20 mouse cellular contexts compared by ENCODE assay signal in the genomic region with DNA sequence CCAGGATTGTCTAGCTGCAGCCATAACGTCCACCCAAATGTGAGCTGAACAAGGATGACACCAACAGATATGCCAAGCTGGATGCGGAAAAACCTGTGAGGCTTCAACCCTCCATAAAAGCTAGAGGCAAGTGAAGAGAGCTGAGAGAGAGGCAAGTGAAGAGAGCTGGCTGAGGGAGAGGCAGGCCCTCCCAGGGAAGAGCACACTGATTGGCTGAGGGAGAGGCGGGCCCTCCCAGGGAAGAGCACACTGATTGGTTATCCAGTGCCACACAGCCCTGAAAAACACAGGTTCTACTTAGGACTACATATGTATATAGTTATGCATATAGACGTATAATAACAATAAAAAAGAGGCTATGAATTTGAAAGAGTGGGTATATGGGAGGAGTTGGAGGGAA.
A peak's percentile ranks its signal among the peaks of the same experiment; 100 is the strongest.
DNase-seq lines count a peak whose midpoint lies in the region; ATAC-seq and TF ChIP-seq lines count a peak whose summit lies in the region.
"Had no signal": no experiment of that assay in that cellular context is flagged by ENCODE, and none has a peak within 500 bp of the region (broad histone marks: within the 10 kb centered on the region; RNA-seq: fewer than 3 reads in every experiment).

No protein-coding gene starts in this region.

- H3K27ac ChIP-seq in forebrain, postnatal 0 days (ENCODE audit: low read depth, low read length): no peak overlapping the region
- H3K27ac ChIP-seq in forebrain, embryonic 12.5 days: no peak overlapping the region
- H3K27ac ChIP-seq in liver, embryonic 12.5 days: no peak overlapping the region
- no peak overlapping the region for H3K27ac ChIP-seq in MEL (ENCODE audit: control insufficient read depth, low read depth, low read length)
- H3K27ac ChIP-seq in heart, embryonic 12.5 days (ENCODE audit: poor library complexity, severe bottlenecking): no peak overlapping the region
- H3K27ac ChIP-seq: limb, embryonic 10.5 days; liver, embryonic 15.5 days; neural tube, embryonic 12.5 days had no signal

- TF ChIP-seq CTCF in forebrain, postnatal 0 days (IDR thresholded peaks at IDR 0.05; ENCODE audit: low read depth): no peak
- TF ChIP-seq CTCF in MEL (IDR thresholded peaks at IDR 0.05 in 2 of 3, conservative IDR thresholded peaks at IDR 0.05 in 1 of 3; ENCODE audit: control insufficient read depth in 1 of 3, insufficient read depth in 1 of 3, low read depth in 2 of 3, low read length in 3 of 3, poor library complexity in 1 of 3, severe bottlenecking in 1 of 3): no peak

- H3K4me2 ChIP-seq in forebrain, postnatal 0 days (ENCODE audit: low read depth): no peak overlapping the region
- H3K4me2 ChIP-seq in forebrain, embryonic 12.5 days: no peak overlapping the region
- H3K4me2 ChIP-seq in liver, embryonic 12.5 days: no peak overlapping the region
- H3K4me2 ChIP-seq in heart, embryonic 12.5 days: no peak overlapping the region
- H3K4me2 ChIP-seq: liver, embryonic 15.5 days; neural tube, embryonic 12.5 days had no signal

- TF ChIP-seq EP300 in MEL (IDR thresholded peaks at IDR 0.05; ENCODE audit: low read depth in 1 of 2, low read length in 2 of 2): no peak

- H3K4me1 ChIP-seq in forebrain, postnatal 0 days (ENCODE audit: insufficient read depth): no peaks in the 10 kb centered on the region
- peaks cover 9% of the 10 kb centered on the region; the same call in 1 of the 2 replicates for H3K4me1 ChIP-seq in forebrain, embryonic 12.5 days
- H3K4me1 ChIP-seq in liver, embryonic 12.5 days: no peaks in the 10 kb centered on the region
- peaks cover 0 to 5% of the 10 kb centered on the region in 2 experiments; a peak in 2 of 4 replicates for H3K4me1 ChIP-seq in MEL (ENCODE audit: control insufficient read depth in 1 of 2, insufficient read depth in 2 of 2, low read length in 2 of 2)
- H3K4me1 ChIP-seq in heart, embryonic 12.5 days (replicated peaks): no peaks in the 10 kb centered on the region
- H3K4me1 ChIP-seq: limb, embryonic 10.5 days; liver, embryonic 15.5 days; neural tube, embryonic 12.5 days had no signal

- H3K4me3 ChIP-seq in forebrain, postnatal 0 days (ENCODE audit: low read depth, low read length): no peak overlapping the region
- no peak overlapping the region for H3K4me3 ChIP-seq in forebrain, embryonic 12.5 days (replicated peaks)
- no peak overlapping the region for H3K4me3 ChIP-seq in liver, embryonic 12.5 days
- no peak overlapping the region for H3K4me3 ChIP-seq in MEL (ENCODE audit: control insufficient read depth in 1 of 2, insufficient read depth in 1 of 2, low read depth in 2 of 2, low read length in 2 of 2)
- no peak overlapping the region for H3K4me3 ChIP-seq in heart, embryonic 12.5 days
- H3K4me3 ChIP-seq: limb, embryonic 10.5 days; liver, embryonic 15.5 days; neural tube, embryonic 12.5 days had no signal

- peak; percentile 53; the same call in 1 of the 2 replicates for ATAC-seq in forebrain, postnatal 0 days
- no peak for ATAC-seq in forebrain, embryonic 12.5 days (ENCODE audit: low FRiP score)
- ATAC-seq in liver, embryonic 12.5 days: peak; percentile 67
- ATAC-seq in common myeloid progenitor, adult 5-6 weeks (replicated peaks; ENCODE audit: low read depth, poor library complexity, severe bottlenecking): peak; percentile 57; the same call in 1 of the 2 replicates
- ATAC-seq in heart, embryonic 12.5 days (ENCODE audit: insufficient number of reproducible peaks, low FRiP score): no peak
- ATAC-seq: inflammation-experienced regulatory T-cells, adult 6 months; lung, postnatal 0 days had no signal

- no peaks in the 10 kb centered on the region for H3K9me3 ChIP-seq in forebrain, postnatal 0 days (ENCODE audit: low read length)
- no peaks in the 10 kb centered on the region for H3K9me3 ChIP-seq in forebrain, embryonic 12.5 days
- H3K9me3 ChIP-seq in liver, embryonic 12.5 days (replicated peaks): no peaks in the 10 kb centered on the region
- no peaks in the 10 kb centered on the region for H3K9me3 ChIP-seq in MEL (replicated peaks; ENCODE audit: insufficient read depth, low read length)
- H3K9me3 ChIP-seq in heart, embryonic 12.5 days (replicated peaks): no peaks in the 10 kb centered on the region
- H3K9me3 ChIP-seq: limb, embryonic 10.5 days; liver, embryonic 15.5 days; neural tube, embryonic 12.5 days had no signal

- no peaks in the 10 kb centered on the region for H3K27me3 ChIP-seq in forebrain, postnatal 0 days (ENCODE audit: insufficient read depth, low read length)
- no peaks in the 10 kb centered on the region for H3K27me3 ChIP-seq in forebrain, embryonic 12.5 days
- H3K27me3 ChIP-seq in liver, embryonic 12.5 days (replicated peaks): no peaks in the 10 kb centered on the region
- H3K27me3 ChIP-seq in MEL (ENCODE audit: control insufficient read depth in 1 of 2, insufficient read depth in 2 of 2, low read length in 2 of 2): no peaks in the 10 kb centered on the region
- no peaks in the 10 kb centered on the region for H3K27me3 ChIP-seq in heart, embryonic 12.5 days (replicated peaks)
- H3K27me3 ChIP-seq: liver, embryonic 15.5 days; neural tube, embryonic 12.5 days had no signal

- H3K79me2 ChIP-seq in MEL (ENCODE audit: control insufficient read depth, insufficient read depth, low read length, poor library complexity): no peaks in the 10 kb centered on the region

- H3K36me3 ChIP-seq in forebrain, postnatal 0 days (ENCODE audit: insufficient read depth): peaks cover 34% of the 10 kb centered on the region
- peaks cover 17% of the 10 kb centered on the region for H3K36me3 ChIP-seq in forebrain, embryonic 12.5 days (replicated peaks)
- H3K36me3 ChIP-seq in liver, embryonic 12.5 days: no peaks in the 10 kb centered on the region
- H3K36me3 ChIP-seq in MEL (ENCODE audit: control insufficient read depth in 1 of 2, insufficient read depth in 2 of 2, low read length in 2 of 2): peaks cover 0 to 7% of the 10 kb centered on the region in 2 experiments; a peak in 2 of 4 replicates
- peaks cover 7% of the 10 kb centered on the region; the same call in 1 of the 2 replicates for H3K36me3 ChIP-seq in heart, embryonic 12.5 days
- H3K36me3 ChIP-seq: limb, embryonic 10.5 days; liver, embryonic 15.5 days had no signal

- no peak for DNase-seq in forebrain, postnatal 0 days
- DNase-seq in liver: no peak
- DNase-seq in MEL (ENCODE audit: low read depth, low spot score): peak; percentile 34
- DNase-seq in heart, adult 9 months (ENCODE audit: low spot score in 2 of 2): no peak
- DNase-seq: adrenal gland, postnatal 10 days; B cell, adult 2 months; cerebellum, adult 11-12 months; cerebellum, postnatal 14 days; gastrocnemius, postnatal 10 days; heart, adult 18-20 months; right cerebral cortex, postnatal 4 days had no signal

- no peak for TF ChIP-seq RAD21 in MEL (IDR thresholded peaks at IDR 0.05; ENCODE audit: low read depth, low read length)

- no peak overlapping the region for H3K9ac ChIP-seq in forebrain, postnatal 0 days
- H3K9ac ChIP-seq in forebrain, embryonic 12.5 days: no peak overlapping the region
- no peak overlapping the region for H3K9ac ChIP-seq in liver, embryonic 12.5 days
- no peak overlapping the region for H3K9ac ChIP-seq in MEL (ENCODE audit: control insufficient read depth, low read depth, low read length, poor library complexity, severe bottlenecking)
- no peak overlapping the region for H3K9ac ChIP-seq in heart, embryonic 12.5 days
- H3K9ac ChIP-seq: liver, embryonic 15.5 days; neural tube, embryonic 12.5 days had no signal

- no peak for TF ChIP-seq POLR2A in MEL (IDR thresholded peaks at IDR 0.05; ENCODE audit: control insufficient read depth in 1 of 2, insufficient read depth in 1 of 2, low read depth in 1 of 2, low read length in 2 of 2, poor library complexity in 1 of 2)

- 85% methylated on average over 4 of the region's 4 CpGs for WGBS in forebrain, postnatal 0 days
- 88% methylated on average over 4 of the region's 4 CpGs for WGBS in forebrain, embryonic 12.5 days
- 81% methylated on average over 4 of the region's 4 CpGs for WGBS in liver, embryonic 12.5 days (ENCODE audit: insufficient replicate concordance)
- WGBS in heart, embryonic 12.5 days: 90% methylated on average over 4 of the region's 4 CpGs

TF ChIP-seq in MEL, 35 proteins besides CTCF, POLR2A, EP300 and RAD21:
- TF ChIP-seq GABPA (IDR thresholded peaks at IDR 0.05; ENCODE audit: low read depth, low read length) (no peak), MXI1 (IDR thresholded peaks at IDR 0.05; ENCODE audit: low read depth, low read length) (no peak), MEF2A (IDR thresholded peaks at IDR 0.05; ENCODE audit: extremely low read depth, insufficient replicate concordance, low read depth, low read length, poor library complexity, severe bottlenecking) (no peak), KAT2A (conservative IDR thresholded peaks at IDR 0.05; ENCODE audit: low read depth, low read length) (no peak), ZC3H11A (IDR thresholded peaks at IDR 0.05; ENCODE audit: low read depth, low read length) (no peak), ZMIZ1 (IDR thresholded peaks at IDR 0.05; ENCODE audit: low read depth, low read length) (no peak), ZKSCAN1 (IDR thresholded peaks at IDR 0.05; ENCODE audit: low read depth, low read length) (no peak), MAFK (IDR thresholded peaks at IDR 0.05; ENCODE audit: borderline replicate concordance, low read depth, low read length) (no peak), ELF1 (IDR thresholded peaks at IDR 0.05; ENCODE audit: low read depth, low read length) (no peak), MYC (IDR thresholded peaks at IDR 0.05; ENCODE audit: low read depth, low read length) (no peak), GATA1 (IDR thresholded peaks at IDR 0.05; ENCODE audit: low read depth, low read length) (no peak), NELFE (IDR thresholded peaks at IDR 0.05; ENCODE audit: low read depth, low read length) (no peak), MAZ (IDR thresholded peaks at IDR 0.05; ENCODE audit: low read depth, low read length) (no peak), HCFC1 (IDR thresholded peaks at IDR 0.05; ENCODE audit: low read depth, low read length) (no peak), UBTF (IDR thresholded peaks at IDR 0.05; ENCODE audit: borderline replicate concordance, insufficient read depth, low read depth, low read length) (no peak)

Comparison
In these comparisons a context has a peak if more than half of its experiments do, and no peak if none do; other contexts are left out.
1. ATAC-seq: peak in forebrain, postnatal 0 days (single experiment), liver, embryonic 12.5 days (single experiment) and common myeloid progenitor, adult 5-6 weeks (single experiment); none in forebrain, embryonic 12.5 days (single experiment) and heart, embryonic 12.5 days (single experiment).